8 mouse cellular contexts compared by ENCODE assay signal in the genomic region with DNA sequence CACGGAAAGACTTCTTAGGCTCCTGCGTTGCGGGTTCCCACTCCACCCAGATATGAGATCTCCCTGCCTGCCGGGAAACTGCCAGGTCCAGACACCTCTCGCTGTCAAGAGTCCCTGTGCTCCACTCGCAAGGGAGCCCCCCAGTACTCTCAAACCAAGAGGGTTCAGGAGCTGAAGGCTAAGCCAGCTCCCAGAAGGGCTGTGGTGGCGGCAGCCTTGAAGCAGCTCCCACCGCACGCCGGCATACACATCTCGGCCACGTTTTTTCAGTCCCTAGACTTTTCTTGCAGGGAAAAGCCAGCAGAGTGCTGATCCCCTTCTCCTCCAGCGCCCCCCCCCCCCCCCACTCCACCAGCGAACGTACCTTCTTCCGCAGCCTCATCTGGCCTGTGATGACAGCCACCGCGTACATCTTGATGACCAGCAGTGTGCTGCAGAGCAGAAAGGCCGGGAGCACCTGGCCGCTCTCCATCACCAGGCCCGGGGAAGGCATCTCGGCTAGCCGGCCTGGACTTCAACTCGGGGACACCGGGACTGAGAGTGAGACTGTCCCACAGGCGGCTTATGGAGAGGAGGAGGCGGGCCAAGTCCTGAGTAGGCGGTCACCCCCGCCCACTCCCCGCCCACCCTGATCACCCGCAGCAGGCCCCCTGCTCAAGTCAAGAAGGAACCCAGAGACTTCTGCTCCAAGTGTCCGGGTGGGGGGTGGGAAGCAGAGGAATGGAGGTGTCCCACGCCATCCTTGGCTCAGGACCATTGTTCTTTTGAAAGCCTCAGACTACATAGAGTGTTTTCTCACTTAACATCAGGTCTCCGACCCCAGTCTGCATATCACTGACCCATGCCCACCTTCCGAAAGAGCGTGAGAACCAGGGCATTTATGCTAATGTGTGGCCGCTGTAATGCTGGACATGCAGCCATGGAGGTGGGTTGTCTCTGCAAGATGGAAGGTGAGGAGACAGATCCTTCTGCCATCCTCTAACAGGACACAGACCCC. TPM values are rescaled to one million over a fixed set of nuclear protein-coding genes. Genes with fewer than 3 reads are reported as not detected.
DNase-seq lines count a peak whose midpoint lies in the region; ATAC-seq and TF ChIP-seq lines count a peak whose summit lies in the region.

No protein-coding gene starts in this region.

- DNase-seq in heart, adult 11 months: peak; percentile 94
- DNase-seq in heart, postnatal 25 days (ENCODE audit: low spot score): no peak
- DNase-seq in brain, embryonic 14.5 days (ENCODE audit: low read depth): peak; percentile 43
- peak; percentile 49 for DNase-seq in retina, embryonic 14.5 days (ENCODE audit: low spot score)
- DNase-seq in layer of hippocampus, postnatal 25 days (ENCODE audit: extremely low spot score in 1 of 2, low spot score in 1 of 2): no peak
- DNase-seq in thymus, adult 2 months: no peak

- 14% methylated on average over 36 of the region's 37 CpGs for WGBS in heart, embryonic 16.5 days
- WGBS in limb, embryonic 15.5 days: 7% methylated on average over 35 of the region's 37 CpGs
- WGBS in thymus, adult 2 months: 51% methylated on average over 36 of the region's 37 CpGs

- intact Hi-C loops in heart, postnatal 25 days (cut with DNase I): no loop called here

- no peak for TF ChIP-seq POLR2A in brain, embryonic 14.5 days (IDR thresholded peaks at IDR 0.05; ENCODE audit: borderline replicate concordance, extremely low read depth, insufficient read depth, insufficient read length, poor library complexity, severe bottlenecking)
- TF ChIP-seq POLR2A in thymus, adult 2 months (IDR thresholded peaks at IDR 0.05; ENCODE audit: control insufficient read depth, extremely low read depth, insufficient read depth, low read length, poor library complexity): no peak

- H3K4me2 ChIP-seq in heart, embryonic 16.5 days (ENCODE audit: low read depth, low read length): peak overlapping the region; percentile 60
- peak overlapping the region; percentile 87 for H3K4me2 ChIP-seq in limb, embryonic 15.5 days

- peaks cover 15% of the 10 kb centered on the region for H3K4me1 ChIP-seq in heart, embryonic 16.5 days (ENCODE audit: control insufficient read depth, insufficient read depth, low read length)
- peaks cover 32% of the 10 kb centered on the region for H3K4me1 ChIP-seq in limb, embryonic 15.5 days
- H3K4me1 ChIP-seq in thymus, adult 2 months (replicated peaks; ENCODE audit: control insufficient read depth, insufficient read depth, low read length): peaks cover 2% of the 10 kb centered on the region

- H3K27me3 ChIP-seq in heart, embryonic 16.5 days (ENCODE audit: control insufficient read depth, insufficient read depth, low read length): 0 out of 2 replicates have a peak, but pooled peaks cover 2% of the 10 kb centered on the region
- H3K27me3 ChIP-seq in limb, embryonic 15.5 days: no peaks in the 10 kb centered on the region
- H3K27me3 ChIP-seq in thymus, adult 2 months (ENCODE audit: control insufficient read depth, insufficient read depth, low read length): no peaks in the 10 kb centered on the region

- no peak overlapping the region for H3K27ac ChIP-seq in heart, embryonic 16.5 days (ENCODE audit: low read length)
- H3K27ac ChIP-seq in limb, embryonic 15.5 days: peak overlapping the region; percentile 29
- H3K27ac ChIP-seq in thymus, adult 2 months (ENCODE audit: control insufficient read depth, insufficient read depth, low read length): no peak overlapping the region

- peak overlapping the region; percentile 43 for H3K9ac ChIP-seq in heart, embryonic 16.5 days (ENCODE audit: low read length)
- H3K9ac ChIP-seq in limb, embryonic 15.5 days: peak overlapping the region; percentile 39

- ATAC-seq in heart, embryonic 16.5 days (replicated peaks; ENCODE audit: extremely low read depth, insufficient read depth, low FRiP score): peak; percentile 37; the same call in 1 of the 2 replicates
- ATAC-seq in limb, embryonic 15.5 days (ENCODE audit: insufficient number of reproducible peaks, low FRiP score, low TSS enrichment, low read depth): peak; percentile 64; the same call in 1 of the 2 replicates

- no peaks in the 10 kb centered on the region for H3K9me3 ChIP-seq in heart, embryonic 16.5 days (replicated peaks; ENCODE audit: control insufficient read depth, low read length)
- H3K9me3 ChIP-seq in limb, embryonic 15.5 days: no peaks in the 10 kb centered on the region

- H3K36me3 ChIP-seq in heart, embryonic 16.5 days (ENCODE audit: control insufficient read depth, insufficient read depth): no peaks in the 10 kb centered on the region
- H3K36me3 ChIP-seq in limb, embryonic 15.5 days: peaks cover 6% of the 10 kb centered on the region; the same call in 1 of the 2 replicates
- H3K36me3 ChIP-seq in thymus, adult 2 months (ENCODE audit: control insufficient read depth, insufficient read depth, low read length): no peaks in the 10 kb centered on the region

- peak overlapping the region; percentile 43 for H3K4me3 ChIP-seq in heart, embryonic 16.5 days (ENCODE audit: low read length)
- H3K4me3 ChIP-seq in limb, embryonic 15.5 days: peak overlapping the region; percentile 53
- no peak overlapping the region for H3K4me3 ChIP-seq in thymus, adult 2 months (ENCODE audit: control insufficient read depth, insufficient read depth, low read length)

- no peak for TF ChIP-seq CTCF in brain, embryonic 14.5 days (IDR thresholded peaks at IDR 0.05; ENCODE audit: borderline replicate concordance, extremely low read depth, insufficient read depth, insufficient read length)
- no peak for TF ChIP-seq CTCF in thymus, adult 2 months (IDR thresholded peaks at IDR 0.05; ENCODE audit: borderline replicate concordance, control insufficient read depth, extremely low read depth, insufficient read depth, low read length, poor library complexity)

RNA-seq across cellular contexts. Expression of a gene that starts 26.6 kb away (rescaled TPM):
- total RNA-seq in heart, postnatal 25 days (2021): 1 to 10 TPM; 2.3 to 2.7 TPM
- polyA plus RNA-seq in brain, embryonic 14.5 days (2012; rRNA removed): 3.8 and 4.7 TPM in 2 replicates
- polyA plus RNA-seq in heart, embryonic 16.5 days (2015; fragmentation: Nextera tagmentation; extraction: Ambion mirVana): 1.8 and 2.8 TPM in 2 replicates
- 27.6 and 35.3 TPM in 2 replicates for polyA plus RNA-seq in limb, embryonic 15.5 days (2015; fragmentation: Nextera tagmentation; extraction: Ambion mirVana)
- total RNA-seq in layer of hippocampus, postnatal 25 days (2021): 1 to 10 TPM; 2.7 to 4.2 TPM
- polyA plus RNA-seq in thymus, adult 2 months (2012; rRNA removed): 10.1 and 12.3 TPM in 2 replicates

RNA-seq across cellular contexts. Expression of a gene that starts 49.7 kb away (rescaled TPM):
- 10 to 100 TPM; 22.8 to 25.6 TPM for total RNA-seq in heart, postnatal 25 days (2021)
- 32.0 and 37.6 TPM in 2 replicates for polyA plus RNA-seq in brain, embryonic 14.5 days (2012; rRNA removed)
- 22.8 and 26.3 TPM in 2 replicates for polyA plus RNA-seq in heart, embryonic 16.5 days (2015; fragmentation: Nextera tagmentation; extraction: Ambion mirVana)
- 38.5 and 40.4 TPM in 2 replicates for polyA plus RNA-seq in limb, embryonic 15.5 days (2015; fragmentation: Nextera tagmentation; extraction: Ambion mirVana)
- total RNA-seq in layer of hippocampus, postnatal 25 days (2021): 10 to 100 TPM; 37.4 to 39.6 TPM
- 35.5 and 41.7 TPM in 2 replicates for polyA plus RNA-seq in thymus, adult 2 months (2012; rRNA removed)

Comparison
In these comparisons a context has a peak if more than half of its experiments do, and no peak if none do; other contexts are left out.
1. DNase-seq: peak in heart, adult 11 months (single experiment), brain, embryonic 14.5 days (single experiment) and retina, embryonic 14.5 days (single experiment); none in heart, postnatal 25 days (single experiment), layer of hippocampus, postnatal 25 days (0 of 2) and thymus, adult 2 months (single experiment).